Mouse (Mus musculus): Measurements from ENCODE around the gene Olfr1265. TPM values are rescaled to one million over a fixed set of nuclear protein-coding genes. Genes with fewer than 3 reads are reported as not detected.

The Olfr1265 gene
- not detected for total RNA-seq (2021)
- long read RNA-seq, experiment 1, result 0 reads
- long read RNA-seq, experiment 2, result 0 reads

DNA sequence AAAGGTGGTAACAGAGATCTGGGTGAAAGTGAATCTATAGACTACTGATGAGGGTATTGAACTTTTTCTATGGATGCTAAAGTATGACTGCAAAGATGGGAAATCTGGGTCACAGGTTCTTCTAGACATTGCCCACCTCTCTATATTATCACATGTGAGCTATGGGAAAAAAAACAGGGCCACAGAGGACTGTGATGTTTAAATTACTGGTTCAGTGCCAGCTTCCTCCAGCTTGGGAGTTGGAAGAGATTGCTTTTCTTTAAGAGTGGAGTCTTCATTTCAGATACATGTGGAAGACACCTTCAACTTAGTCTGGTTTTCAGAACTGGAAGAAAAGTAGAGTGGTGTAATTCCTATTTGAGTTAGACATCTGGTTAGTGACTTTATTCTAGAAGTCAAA is at the start of gene Olfr1265:
TSS of gene Olfr1265 (plus strand) at position 301 of the 400 bp plus-strand sequence.
- no peak for DNase-seq (ENCODE audit: low spot score in 2 of 2)

DNA sequence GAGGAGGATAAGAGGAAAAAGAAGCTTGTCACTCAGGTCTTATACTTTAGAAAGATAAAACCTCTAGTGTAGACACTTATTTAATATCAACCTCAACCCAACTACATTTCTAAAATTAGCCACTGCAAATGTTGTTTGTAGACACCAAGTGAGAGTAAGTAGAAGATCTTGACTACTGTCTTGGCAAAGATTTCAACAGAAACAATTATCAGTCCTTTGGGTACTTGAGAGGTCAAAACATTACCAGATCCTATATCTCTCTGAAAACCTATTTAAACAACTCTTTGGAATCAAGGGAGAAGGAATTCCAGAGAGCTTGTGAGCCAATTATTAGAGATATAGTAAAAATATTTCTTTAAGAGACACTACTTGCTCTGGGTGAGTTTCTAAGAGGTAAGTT is 44.2 kb upstream of the Olfr1265 start, which contains the start of gene Olfr1261:
TSS of gene Olfr1261 (plus strand) at position 301 of the 400 bp plus-strand sequence.
- no peak for DNase-seq (ENCODE audit: low spot score in 2 of 2)

- DNase-seq (ENCODE audit: low spot score in 2 of 2), result no peak
Observed at GRCm38 (mm10) chr2:89999845-90000244, 35.3 kb upstream of the Olfr1265 start, which contains the start of gene Olfr1262. Gene Olfr1262 (plus strand): TSS chr2:90000145.

GRCm38 (mm10) chr2:90011831-90012230 is 23.3 kb upstream of the Olfr1265 start, which contains the start of gene Olfr1263:
Gene Olfr1263 (plus strand): TSS chr2:90012131.
- no peak for DNase-seq (ENCODE audit: low spot score in 2 of 2)

GRCm38 (mm10) chr2:90025477-90025876 is 9.7 kb upstream of the Olfr1265 start, which contains the start of gene Olfr1264:
Gene Olfr1264 (minus strand): TSS chr2:90025577.
- DNase-seq (ENCODE audit: low spot score in 2 of 2), result no peak

- no peak for DNase-seq (ENCODE audit: low spot score in 2 of 2)
Observed at GRCm38 (mm10) chr2:90063494-90063893, 28.4 kb downstream of the Olfr1265 start, which contains the start of gene Olfr140. Gene Olfr140 (minus strand): TSS chr2:90063594.

DNA sequence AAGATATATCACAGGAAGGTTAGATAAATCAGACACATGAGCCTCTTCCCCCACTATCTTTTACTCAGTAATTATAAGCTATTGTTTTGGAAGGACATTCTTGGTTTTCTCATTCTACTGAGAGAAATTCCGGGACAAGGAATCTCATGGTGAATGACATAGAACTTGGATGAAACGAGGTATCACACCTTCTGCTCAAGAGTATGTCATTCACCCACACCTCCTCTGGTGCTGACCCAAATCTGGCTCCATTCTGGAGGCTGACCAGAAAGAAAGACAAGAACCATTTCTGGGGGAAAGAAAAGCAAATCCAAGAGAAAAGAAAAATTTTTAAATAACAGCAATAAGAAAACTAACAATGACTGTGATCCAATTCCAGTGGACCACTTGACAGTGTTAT is 34.9 kb downstream of the Olfr1265 start:
- DNase-seq (ENCODE audit: low spot score in 2 of 2), result no peak

Other genes with a start within 250 kb of the Olfr1265 start
- not detected for gene Olfr1254, start 241.7 kb upstream of the Olfr1265 start, total RNA-seq (2021)
- gene Olfr1255, start 223.3 kb upstream of the Olfr1265 start, total RNA-seq (2021), result not detected
- not detected for gene Olfr1256, start 193.8 kb upstream of the Olfr1265 start, total RNA-seq (2021)
- gene Olfr48, start 187.1 kb upstream of the Olfr1265 start, total RNA-seq (2021), result not detected
- not detected for gene Olfr1257, start 156.9 kb upstream of the Olfr1265 start, total RNA-seq (2021)
- not detected for gene Olfr1258, start 108.0 kb upstream of the Olfr1265 start, total RNA-seq (2021)
- not detected for gene Olfr1259, start 86.7 kb upstream of the Olfr1265 start, total RNA-seq (2021)
- gene Olfr1260, start 61.0 kb upstream of the Olfr1265 start, total RNA-seq (2021), result not detected
- gene Olfr1261, start 44.1 kb upstream of the Olfr1265 start, total RNA-seq (2021), result not detected
- gene Olfr1262, start 35.2 kb upstream of the Olfr1265 start, total RNA-seq (2021), result not detected
- gene Olfr1263, start 23.2 kb upstream of the Olfr1265 start, total RNA-seq (2021), result not detected
- gene Olfr1264, start 9.8 kb upstream of the Olfr1265 start, total RNA-seq (2021), result not detected
- gene Olfr140, start 28.3 kb downstream of the Olfr1265 start, total RNA-seq (2021), result not detected
- gene Olfr1269, start 86.1 kb downstream of the Olfr1265 start, total RNA-seq (2021), result not detected
- gene Olfr32, start 107.0 kb downstream of the Olfr1265 start, total RNA-seq (2021), result not detected
- gene Olfr1270, start 117.8 kb downstream of the Olfr1265 start, total RNA-seq (2021), result not detected
- under 1 TPM in 1 of 2 experiments, not detected in 1; 0.19 TPM for gene Olfr1506, start 189.2 kb downstream of the Olfr1265 start, total RNA-seq (2021)
- gene Olfr142, start 222.3 kb downstream of the Olfr1265 start, total RNA-seq (2021), result not detected
- gene Olfr1271, start 235.7 kb downstream of the Olfr1265 start, total RNA-seq (2021), result not detected

Data from layer of hippocampus, postnatal 14 days (tissue).